Mouse (Mus musculus): Measurements from ENCODE around the gene Cyp4b1.
"Not testable (repeated sequence)": the region's sequence is repeated elsewhere in the genome, so short reads cannot be mapped to it uniquely, and the experiment has no call there.

- not testable (repeated sequence) for TF ChIP-seq CTCF (IDR thresholded peaks at IDR 0.05; ENCODE audit: borderline replicate concordance, extremely low read depth, insufficient read depth, insufficient read length); POLR2A (IDR thresholded peaks at IDR 0.05; ENCODE audit: borderline replicate concordance, extremely low read depth, insufficient read depth, insufficient read length, poor library complexity, severe bottlenecking)
Observed at GRCm38 (mm10) chr4:115655841-115656534, 8.5 kb upstream of the Cyp4b1 start.

All from brain, embryonic 14.5 days (tissue).